Mouse (Mus musculus) cerebellum, adult 9-11 months (tissue): ENCODE data around the gene Spata2.

Experiments used
- DNase-seq: peaks from one replicate; pipeline ENCODE4 v3.0.0; 2022

The Spata2 gene

DNA sequence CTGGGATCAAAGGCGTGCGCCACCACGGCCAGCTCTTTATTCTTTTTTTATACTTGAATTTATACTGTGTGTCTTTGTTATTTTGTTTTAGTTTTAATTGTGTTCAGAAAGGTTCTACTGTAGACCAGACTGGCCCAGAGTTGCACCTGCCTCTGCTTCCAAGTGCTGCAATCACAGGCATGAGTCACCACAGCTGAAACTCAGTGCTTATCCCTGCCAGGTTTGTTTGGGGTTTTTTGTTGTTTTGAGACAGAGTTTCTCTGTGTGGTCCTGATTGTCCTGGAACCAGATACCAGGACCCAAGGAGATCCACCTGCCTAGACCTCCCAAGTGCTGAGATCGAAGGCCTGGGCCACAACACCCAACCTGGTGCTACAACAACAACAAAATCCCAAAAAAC lies 15.9 kb upstream of the Spata2 start:
- peak; percentile 7 for DNase-seq

DNA sequence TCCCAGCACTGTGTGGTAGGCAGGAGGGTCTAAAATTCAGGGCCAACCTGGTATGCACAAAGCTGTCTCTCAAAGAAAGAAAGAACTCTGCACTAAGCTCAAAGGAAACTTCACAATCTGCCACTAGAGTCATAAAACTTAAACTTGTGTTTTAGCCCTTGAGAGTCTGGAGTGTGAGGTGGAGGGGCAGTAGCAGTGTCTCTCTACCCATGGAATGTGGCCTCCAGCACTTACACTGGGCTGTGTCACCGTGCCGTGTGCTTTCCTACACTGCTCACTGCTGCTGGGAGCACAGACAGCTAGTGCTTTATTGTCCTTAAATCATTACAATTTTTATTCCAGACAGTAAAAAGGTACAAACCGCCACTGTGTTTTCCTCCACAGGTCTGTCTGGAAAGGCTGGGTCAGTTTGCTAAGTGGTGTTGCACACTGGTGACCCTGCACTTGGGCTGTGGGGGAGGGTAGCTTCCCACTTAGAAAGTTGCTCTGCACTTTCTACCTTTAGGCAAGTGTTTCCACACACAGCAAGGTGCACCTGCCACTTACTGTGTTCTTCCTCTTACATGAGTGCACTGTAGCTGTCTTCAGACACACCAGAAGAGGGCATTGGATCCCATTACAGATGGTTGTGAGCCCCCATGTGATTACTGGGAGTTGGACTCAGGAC lies 15.2 kb upstream of the Spata2 start:
- DNase-seq: peak; percentile 16

DNA sequence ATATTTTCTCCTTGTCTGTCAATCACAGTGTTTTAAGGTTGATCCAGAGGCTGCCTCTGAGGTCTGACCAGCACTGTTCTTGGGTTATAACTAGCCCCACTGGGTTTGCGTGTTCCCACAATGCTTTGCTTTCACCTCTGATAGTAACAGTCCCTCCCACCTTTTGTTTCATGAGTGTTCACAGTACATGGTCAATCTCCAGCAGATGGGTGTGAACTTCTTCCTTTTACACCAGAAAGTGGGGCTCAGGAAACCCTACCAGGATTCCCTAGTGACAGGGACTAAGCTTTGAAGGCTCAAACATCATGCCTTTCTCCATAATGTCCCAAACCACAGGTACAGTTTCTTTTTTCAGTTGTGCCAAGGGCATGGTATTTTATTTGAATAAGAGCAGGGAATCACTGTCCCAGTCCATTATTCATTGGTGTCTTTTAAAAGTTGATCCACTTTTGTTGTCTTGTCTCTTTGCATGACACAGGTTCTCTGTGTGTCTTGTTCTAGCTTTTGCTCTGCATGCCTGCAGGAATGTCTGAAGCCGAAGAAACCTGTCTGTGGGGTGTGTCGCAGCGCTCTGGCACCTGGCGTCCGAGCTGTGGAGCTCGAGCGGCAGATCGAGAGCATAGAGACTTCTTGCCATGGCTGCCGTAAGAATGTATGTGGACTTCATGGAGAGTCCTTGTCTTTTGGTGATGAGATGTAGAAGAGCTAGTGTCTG lies 14.0 kb upstream of the Spata2 start:
- peak; percentile 23 for DNase-seq

DNA sequence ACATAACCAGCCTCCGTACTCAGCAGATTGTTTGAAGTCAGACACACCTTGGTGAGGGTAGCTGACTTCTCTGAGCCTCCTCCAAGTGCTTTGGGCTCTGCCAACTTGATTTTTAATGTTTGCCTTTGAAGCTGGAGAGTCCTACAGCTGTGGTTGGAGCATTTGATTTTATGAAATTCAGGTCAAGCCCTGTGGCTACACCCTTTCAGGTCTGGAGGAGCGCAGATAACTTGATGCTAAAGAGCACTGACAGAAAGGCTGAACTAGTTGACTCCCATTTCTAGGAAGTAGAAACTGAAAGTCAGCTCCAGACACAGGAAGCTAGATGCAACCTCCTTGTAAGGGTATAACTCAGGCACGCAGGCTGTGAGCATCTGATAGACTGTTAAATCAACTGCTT lies 12.4 kb upstream of the Spata2 start:
- DNase-seq: peak; percentile 23

DNA sequence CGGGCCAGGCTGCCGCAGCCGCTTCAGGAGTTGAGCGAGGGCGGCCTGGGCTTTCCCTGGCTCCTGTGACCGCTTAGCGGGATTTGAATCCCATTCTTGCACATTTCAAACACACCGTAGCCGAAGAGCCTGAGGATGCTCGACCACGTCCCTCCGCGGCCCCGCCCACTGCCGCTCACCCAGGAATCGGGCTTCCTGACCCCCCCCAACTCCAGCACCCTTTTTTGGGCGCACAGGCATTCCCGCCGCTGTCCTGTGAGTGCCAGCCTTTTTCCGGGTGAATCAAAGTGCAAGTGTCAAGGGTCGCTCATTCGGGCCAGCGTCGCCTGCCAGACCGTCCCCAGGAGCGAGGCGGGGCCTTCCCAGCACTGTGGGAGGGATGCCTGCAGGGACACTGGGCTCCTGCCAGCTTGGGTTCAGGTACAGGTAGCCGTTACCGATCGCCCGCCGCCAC lies 11.2 kb upstream of the Spata2 start:
- peak; percentile 77 for DNase-seq

DNA sequence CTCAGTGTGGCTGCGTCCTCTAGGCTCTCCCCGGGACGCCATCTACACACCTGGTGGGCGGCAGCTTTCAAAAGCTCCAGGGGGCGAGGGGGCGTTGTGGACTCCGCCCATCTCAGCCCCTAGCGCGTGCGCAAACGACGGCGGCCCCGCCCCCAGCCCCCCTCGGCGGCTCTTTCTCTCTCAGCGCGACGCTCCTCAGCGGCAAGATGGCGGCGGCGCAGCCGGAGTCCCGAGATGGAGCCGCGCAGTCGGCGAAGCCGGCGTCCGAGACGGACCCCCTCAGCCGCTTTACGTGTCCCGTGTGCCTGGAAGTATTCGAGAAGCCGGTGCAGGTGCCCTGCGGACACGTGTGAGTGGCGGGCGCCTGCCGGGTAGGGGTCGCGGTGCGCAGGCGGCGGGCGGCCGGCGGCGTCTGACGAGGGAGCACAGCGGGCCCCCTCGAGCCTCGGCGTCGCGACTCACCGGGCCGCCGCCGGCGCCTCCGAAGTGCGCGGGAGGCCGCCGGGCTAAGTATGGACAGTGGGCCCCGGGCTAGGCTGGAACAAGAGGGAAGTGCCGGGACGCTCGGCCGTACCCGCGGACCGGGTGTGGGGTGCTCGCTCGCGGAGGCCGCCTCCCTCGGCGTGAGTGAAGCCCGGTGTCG lies 10.7 kb upstream of the Spata2 start:
- peak; percentile 88 for DNase-seq

DNA sequence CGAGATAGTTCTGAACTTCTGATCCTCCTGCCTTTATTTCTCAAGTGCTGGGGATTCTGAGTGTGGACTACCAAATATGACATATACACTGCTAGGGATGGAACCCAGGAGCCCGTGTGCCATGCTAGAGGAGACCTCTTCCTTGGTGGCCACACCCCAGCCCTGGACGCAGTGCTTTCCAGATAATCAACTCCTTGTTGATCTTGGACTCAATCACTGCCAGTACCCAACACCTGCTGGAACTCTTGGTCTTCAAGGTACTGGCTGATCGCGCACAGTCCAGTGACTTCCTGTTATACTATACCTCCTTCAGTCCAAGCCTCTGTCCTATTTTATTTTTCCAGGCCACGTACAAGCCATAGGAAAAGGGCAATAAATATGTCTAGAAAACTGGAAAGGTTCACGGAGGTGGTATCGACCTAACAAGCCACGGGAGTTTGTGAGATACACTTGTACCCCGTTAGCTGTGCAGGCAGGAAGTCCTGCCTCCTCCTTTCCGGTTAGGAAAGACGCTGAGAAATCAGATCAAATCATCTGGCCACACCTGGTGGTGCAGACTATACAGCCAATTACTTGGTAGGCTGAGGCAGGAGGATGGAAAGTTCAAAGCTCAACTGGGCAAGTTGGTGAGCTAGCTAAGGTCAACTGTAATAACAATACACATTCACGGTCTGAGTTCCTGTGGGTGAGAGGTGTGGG lies 10.0 kb upstream of the Spata2 start:
- DNase-seq: peak; percentile 55

DNA sequence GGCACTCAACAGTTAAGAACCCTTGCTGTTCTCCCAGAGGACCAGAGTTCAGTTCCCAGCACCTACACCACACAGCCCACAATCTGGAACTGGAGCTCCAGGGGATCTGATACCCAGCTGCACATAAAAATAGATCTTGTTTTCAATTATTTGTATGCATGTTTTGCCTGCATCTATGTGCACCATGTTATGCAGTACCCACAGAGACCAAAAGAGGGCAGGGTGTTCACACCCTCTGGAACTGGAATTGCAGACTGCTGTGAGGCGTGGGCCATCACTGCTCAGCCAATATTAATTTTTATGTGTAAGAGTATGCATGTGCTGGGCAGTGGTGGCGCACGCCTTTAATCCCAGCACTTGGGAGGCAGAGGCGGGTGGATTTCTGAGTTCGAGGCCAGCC lies 4.6 kb upstream of the Spata2 start:
- DNase-seq: no peak

DNA sequence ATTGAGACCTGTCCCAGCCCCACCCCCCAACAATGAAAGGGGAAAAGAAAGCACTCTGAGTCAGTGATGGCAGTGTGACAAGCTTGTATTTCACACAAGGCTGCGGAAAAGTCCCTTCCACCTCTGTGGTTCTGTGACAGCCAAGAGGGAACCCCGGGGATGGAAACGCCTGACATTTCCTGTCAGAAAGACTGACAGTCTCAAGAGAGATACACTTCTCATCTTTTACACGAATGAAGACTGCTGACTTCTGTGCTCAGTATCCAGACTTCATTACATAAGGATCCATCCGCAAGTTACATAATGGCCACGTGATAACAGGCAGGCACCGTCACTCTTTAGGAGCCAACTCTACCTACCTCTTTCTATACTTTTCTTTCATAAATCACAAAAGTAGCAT lies 3.8 kb upstream of the Spata2 start:
- DNase-seq: no peak

DNA sequence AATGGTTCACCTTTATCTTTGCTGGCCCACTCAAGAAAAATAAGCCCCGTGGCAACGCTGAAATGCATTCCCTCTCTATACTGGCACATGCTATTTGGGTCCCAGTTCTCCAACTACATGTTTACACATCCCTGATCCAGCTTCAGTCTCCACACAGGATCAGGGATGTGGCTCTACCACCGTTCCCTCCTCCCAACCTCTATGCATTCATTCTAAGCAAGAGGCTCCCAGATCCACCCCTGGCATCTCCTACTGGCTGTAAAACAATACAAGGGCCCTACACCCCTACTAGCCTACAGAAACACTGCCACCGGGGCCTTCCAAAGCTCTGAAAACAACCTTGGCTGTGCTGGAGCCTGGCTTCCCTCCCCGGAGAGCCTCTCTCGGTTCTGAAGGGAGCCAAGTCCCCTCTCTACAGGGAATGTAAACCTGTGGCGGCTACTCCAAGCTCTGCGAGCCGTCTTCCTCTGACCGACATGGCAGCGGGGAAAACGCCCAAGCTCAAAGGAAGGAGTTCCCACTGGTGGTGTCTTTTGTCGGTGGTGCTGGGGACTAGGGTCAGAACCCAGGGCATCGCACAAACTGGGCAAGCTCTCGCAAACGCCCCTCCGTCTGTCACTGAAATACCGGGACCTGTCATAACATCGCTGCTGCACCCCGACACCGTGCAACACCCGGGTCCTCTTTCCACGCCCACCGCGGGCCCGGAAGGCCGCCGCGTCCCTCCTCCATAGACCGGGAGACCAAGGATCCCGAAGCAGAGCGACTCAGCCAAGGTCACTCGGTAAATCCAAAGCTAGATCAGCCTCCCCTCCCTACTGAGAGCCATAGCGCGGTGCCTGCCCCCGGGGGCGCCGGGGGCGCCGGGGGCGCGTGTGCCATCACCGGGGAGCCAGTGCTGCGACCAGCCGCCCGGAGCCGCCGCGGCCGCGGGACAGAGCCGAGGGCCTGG lies 654 bp downstream of the Spata2 start, which contains the start of gene Rnf114:
Gene Rnf114 (plus strand): TSS at position 889 of the 952 bp plus-strand sequence.
- peak; percentile 77 for DNase-seq

DNA sequence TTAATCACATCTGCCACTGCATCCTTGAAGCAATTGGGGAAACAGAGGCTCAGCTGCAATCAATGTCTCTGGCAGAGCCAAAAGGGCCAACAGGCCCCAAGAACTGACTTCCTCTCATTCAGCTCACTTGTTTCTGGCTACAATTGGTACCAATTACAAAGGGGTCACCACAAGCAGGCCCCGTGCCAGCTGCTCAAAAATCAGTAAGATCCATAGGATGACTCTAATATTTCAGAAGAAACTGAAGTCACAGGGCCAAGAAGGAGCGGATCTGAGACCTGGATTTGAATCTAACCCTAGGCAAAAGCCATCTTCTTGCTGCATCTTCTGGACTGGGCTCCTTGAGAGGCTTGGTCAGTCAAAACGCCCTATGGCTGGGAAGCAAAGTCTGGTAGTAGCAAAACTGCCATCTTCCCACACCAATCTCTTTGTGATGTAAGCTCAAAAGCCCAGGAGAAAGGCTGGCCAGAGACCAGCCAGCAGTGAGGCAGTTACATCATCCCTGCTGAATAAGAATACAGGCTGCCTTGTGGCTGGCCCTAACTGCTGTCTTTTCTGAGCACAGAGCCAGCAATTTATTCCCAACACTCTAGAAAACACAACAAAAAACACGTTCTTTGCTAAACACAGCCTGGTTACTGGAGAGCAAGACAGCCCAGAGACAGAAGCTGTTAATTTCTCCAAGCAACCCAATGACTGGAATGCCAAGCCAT lies 1.7 kb downstream of the Spata2 start:
- peak; percentile 67 for DNase-seq

DNA sequence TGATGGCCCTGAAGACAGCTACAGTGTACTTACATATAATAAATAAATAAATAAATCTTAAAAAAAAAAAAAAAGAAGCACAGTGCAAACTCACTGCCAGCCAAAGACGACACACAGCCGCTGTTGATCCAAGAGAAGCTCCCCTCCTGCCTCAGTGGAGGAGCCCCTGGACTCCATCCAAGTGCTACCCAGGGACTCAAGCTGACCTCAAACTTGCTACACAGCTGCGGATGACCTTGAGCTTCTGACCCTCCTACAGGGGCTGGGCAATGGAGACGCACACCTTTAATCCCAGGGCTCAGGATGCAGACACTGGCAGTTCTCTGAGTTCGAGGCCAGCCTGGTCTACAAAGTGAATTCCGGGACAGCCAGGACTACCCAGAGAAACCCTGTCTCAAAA lies 4.7 kb downstream of the Spata2 start:
- DNase-seq: peak; percentile 69

DNA sequence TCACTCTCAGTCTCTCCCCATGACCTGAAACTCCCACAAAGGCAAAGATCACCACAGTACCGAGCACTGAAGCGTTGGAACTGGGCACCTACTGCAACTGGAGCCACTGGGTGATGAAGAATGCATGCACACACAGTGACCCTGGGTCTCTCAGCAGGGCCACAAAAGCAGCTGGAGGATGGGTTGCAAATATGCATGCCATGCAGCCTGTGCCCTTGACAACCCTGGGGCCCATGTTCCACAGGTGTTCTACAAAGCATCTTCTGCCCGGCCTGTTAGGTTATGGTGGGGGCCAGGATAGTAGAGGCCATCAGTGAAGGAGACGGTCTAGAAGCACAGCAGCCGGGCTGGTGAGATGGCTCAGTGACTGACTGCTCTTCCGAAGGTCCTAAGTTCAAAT lies 5.1 kb downstream of the Spata2 start:
- peak; percentile 60 for DNase-seq

DNA sequence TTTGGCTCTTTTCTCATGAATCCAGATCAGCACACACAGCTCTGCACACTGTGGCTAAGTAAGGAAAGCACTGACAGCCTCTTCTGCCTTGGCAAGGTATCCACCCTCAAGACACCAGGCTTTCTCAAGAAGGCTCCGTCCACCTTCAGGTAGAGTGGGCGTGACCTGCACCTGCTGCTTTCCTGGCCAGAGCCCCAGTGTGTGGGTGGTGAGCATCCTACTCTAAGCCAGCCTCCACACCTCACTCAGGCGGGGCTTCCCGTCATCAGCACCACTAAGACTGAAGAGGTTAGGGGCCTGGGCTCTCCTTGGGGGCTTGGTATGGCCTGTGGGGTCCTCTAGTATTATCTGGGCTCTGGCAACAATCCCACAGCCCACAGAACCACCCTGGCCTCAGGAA lies 6.1 kb downstream of the Spata2 start:
- DNase-seq: peak; percentile 86

DNA sequence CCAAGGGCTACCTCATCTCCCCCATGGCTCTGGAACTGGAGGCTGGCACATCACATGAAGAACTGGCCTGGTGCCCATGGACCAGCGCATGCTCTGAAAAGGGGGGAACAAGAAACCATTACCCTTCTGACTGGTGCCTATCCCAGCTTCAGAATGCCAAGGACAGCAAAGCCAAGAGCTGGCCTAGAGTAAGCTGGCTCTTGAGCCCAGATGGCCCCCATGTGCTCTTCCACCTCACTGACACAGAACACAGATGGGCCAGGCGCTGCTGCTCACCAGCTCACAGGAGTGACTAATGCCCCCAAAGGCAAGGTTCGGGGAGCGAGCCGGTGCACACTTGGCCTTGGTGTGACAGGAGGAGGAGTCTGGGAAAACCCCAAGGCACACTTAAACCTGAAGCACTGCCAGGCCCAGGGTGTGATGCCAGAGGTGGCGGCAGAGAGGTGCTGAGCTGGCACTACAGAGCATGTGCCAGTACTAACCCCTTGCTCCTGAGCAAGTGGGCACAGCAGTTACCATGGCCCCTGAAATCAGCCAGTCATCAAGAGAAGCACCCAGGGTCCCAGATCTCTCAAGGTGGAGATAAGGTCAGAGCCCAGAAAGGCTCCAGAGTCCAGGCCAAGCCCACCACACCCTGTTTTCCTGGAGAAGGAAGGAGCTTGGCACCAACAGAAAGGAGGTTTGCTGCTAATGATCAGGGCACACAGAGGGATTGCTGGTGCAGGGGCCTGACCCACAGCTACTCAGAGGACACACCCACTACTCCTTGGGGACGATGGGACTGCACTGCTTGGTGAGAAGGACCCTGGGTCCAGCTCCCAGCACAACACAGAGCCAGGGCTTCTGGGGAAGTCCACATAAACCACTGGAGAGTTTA lies 6.9 kb downstream of the Spata2 start:
- DNase-seq: peak; percentile 96

DNA sequence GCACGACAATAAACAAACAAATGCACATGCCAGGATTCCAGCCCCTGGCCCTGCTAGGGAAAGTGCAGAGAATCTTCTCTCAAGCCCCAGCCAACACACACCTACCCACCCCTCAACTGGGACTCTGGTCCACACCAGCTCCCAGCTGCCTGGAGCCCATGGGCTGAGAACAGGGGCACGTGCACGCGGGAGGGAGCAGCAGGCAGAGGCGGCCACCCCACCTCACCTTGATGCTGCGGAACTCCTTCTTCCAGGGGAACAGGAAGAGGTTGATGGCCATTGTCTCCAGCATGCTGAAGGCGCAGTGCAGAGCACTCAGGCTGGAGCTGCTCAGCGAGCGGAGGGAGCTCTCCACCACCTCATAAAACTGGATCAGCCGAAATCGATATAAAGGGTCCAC lies 7.8 kb downstream of the Spata2 start:
- no peak for DNase-seq

DNA sequence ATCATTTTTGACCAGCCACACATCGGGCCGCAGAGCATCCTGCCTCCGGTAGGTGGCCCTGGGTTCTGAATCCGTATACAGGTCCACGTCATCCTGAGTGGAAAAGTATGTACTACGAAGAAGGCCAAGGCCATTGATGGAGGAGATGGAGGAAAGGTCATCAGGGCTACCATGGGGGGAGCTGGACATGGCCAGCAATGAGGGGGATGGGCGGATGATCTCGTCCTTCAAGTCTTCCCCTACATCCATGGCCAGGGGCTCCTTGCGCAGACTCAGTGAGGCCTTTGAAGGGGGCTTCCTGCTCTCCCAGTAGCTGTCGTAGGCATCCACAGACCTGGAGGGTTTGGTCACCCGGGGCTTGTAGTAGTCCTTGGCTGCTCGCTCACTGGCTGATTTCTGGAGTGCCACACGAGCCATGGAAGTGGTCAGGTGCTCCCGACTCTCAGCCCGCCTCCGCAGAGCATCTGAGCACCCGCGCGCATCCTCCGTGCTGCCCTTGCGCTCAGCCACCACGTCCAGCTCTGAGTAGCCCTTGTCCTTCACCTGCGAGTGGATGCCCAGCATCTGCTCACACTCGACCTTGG lies 8.8 kb downstream of the Spata2 start:
- DNase-seq: peak; percentile 86

DNA sequence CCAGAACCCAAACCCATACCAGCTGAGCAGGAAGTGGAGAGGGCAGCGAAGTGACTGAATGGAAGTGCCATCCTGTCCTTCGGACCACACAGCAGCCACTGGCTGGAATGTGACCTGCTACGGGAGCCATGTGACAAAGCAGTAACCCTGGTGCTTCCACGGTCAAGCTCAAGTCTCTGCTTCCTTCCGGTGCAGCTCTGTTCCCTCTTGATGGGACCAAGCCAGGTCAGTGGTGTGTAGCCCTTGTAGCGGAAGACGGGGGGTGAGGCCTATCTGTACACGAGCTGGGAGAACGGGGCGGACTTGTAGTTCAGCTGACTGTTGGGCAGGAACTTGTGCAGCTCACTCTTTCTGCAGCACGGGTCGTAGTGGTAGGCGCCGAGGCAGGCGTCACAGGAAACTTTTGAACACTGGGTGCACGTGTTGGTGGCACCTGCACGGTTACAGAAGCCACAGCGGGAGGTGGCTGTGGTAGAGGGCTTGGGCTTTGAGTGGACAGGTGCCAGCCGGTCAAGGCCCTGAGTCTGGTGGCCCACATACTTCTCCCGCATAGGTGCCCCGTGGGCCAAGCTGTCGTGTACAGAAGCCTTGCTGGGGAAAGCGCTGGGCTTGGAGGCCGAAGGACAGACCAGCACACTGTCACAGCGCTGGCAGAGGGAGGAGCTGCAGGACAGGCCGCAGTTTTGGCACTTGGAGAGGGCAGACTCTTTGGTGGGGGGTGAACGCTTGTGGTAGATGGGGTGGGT lies 9.4 kb downstream of the Spata2 start:
- DNase-seq: peak; percentile 80

DNA sequence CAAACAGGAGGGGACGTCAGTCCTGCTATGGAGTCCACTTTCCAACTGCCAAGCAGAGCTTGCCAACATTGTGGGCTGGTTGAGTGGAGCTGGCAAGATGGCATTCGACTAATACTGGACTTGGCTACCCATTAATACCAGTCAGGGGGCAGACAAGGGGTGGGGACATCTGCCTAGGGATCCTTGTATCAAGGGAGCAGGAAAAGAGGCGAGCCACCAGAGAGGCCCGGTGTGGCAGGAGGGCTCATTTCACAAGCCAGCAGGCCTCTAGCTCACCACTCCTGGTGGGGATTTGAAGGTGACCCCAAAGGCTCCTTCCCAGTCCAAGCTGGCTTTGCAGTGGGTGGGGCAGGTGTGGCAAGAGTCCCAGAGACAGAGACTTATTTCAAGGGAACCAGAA lies 10.0 kb downstream of the Spata2 start:
- peak; percentile 77 for DNase-seq
